Mouse (Mus musculus): ENCODE measurements around the gene Gigyf2. TPM values are rescaled to one million over a fixed set of nuclear protein-coding genes. Genes with fewer than 3 reads are reported as not detected.
"Not testable (repeated sequence)": the region's sequence is repeated elsewhere in the genome, so short reads cannot be mapped to it uniquely, and the experiment has no call there.

The Gigyf2 gene
- total RNA-seq, 2 experiments from 2014 or later: 136 to 137 TPM

GRCm38 (mm10) chr1:87436583-87436982 is 109.8 kb downstream of the Gigyf2 start:
- no peak for DNase-seq (ENCODE audit: low spot score in 2 of 2)

GRCm38 (mm10) chr1:87447183-87448104 is 120.6 kb downstream of the Gigyf2 start:
- DNase-seq (ENCODE audit: low spot score in 2 of 2): peak in 1 of 2 experiments; percentile 71

- DNase-seq (ENCODE audit: low spot score in 2 of 2): no peak
Measured at GRCm38 (mm10) chr1:87449432-87449831, 122.6 kb downstream of the Gigyf2 start.

GRCm38 (mm10) chr1:87456425-87456824 is 129.6 kb downstream of the Gigyf2 start:
- no peak for DNase-seq (ENCODE audit: low spot score in 2 of 2)

- DNase-seq (ENCODE audit: low spot score in 2 of 2): no peak
Measured at GRCm38 (mm10) chr1:87458045-87458444, 131.2 kb downstream of the Gigyf2 start.

GRCm38 (mm10) chr1:87459856-87460255 is 133.1 kb downstream of the Gigyf2 start:
- not testable (repeated sequence) for DNase-seq (ENCODE audit: low spot score in 2 of 2)

GRCm38 (mm10) chr1:87467469-87467868 is 140.7 kb downstream of the Gigyf2 start:
- DNase-seq (ENCODE audit: low spot score in 2 of 2): no peak

GRCm38 (mm10) chr1:87468321-87468720 is 141.5 kb downstream of the Gigyf2 start:
- DNase-seq (ENCODE audit: low spot score in 2 of 2): peak in 1 of 2 experiments; percentile 57

- DNase-seq (ENCODE audit: low spot score in 2 of 2): not testable (repeated sequence)
Measured at GRCm38 (mm10) chr1:87469971-87470370, 143.2 kb downstream of the Gigyf2 start, which contains the start of gene Snorc. Snorc (plus strand) TSS chr1:87470271.

- no peak for DNase-seq (ENCODE audit: low spot score in 2 of 2)
Measured at GRCm38 (mm10) chr1:87471914-87472313, 145.1 kb downstream of the Gigyf2 start.

GRCm38 (mm10) chr1:87472576-87472975 is 145.8 kb downstream of the Gigyf2 start:
- DNase-seq (ENCODE audit: low spot score in 2 of 2): no peak

GRCm38 (mm10) chr1:87475076-87475895 is 148.5 kb downstream of the Gigyf2 start:
- DNase-seq (ENCODE audit: low spot score in 2 of 2): peak; percentile 51 to 66

- DNase-seq (ENCODE audit: low spot score in 2 of 2): no peak
Measured at GRCm38 (mm10) chr1:87482546-87482945, 155.7 kb downstream of the Gigyf2 start.

- DNase-seq (ENCODE audit: low spot score in 2 of 2): peak; percentile 58 to 85
Measured at GRCm38 (mm10) chr1:87486386-87486785, 159.6 kb downstream of the Gigyf2 start.

GRCm38 (mm10) chr1:87492285-87492684 is 165.5 kb downstream of the Gigyf2 start:
- no peak for DNase-seq (ENCODE audit: low spot score in 2 of 2)

- DNase-seq (ENCODE audit: low spot score in 2 of 2): peak in 1 of 2 experiments; percentile 42
Measured at GRCm38 (mm10) chr1:87493542-87493941, 166.7 kb downstream of the Gigyf2 start.

Other genes with a start within 250 kb of the Gigyf2 start
- not detected for gene Alppl2, start 237.1 kb upstream of the Gigyf2 start, total RNA-seq (2021)
- not detected for gene Alpi, start 225.4 kb upstream of the Gigyf2 start, total RNA-seq (2021)
- gene Akp3, start 202.0 kb upstream of the Gigyf2 start, total RNA-seq (2021): not detected
- gene Ecel1, start 170.5 kb upstream of the Gigyf2 start, total RNA-seq (2021): 1 to 10 TPM; 1.9 to 3.2 TPM
- under 1 TPM in 1 of 2 experiments, not detected in 1; 0.15 TPM for gene Prss56, start 143.7 kb upstream of the Gigyf2 start, total RNA-seq (2021)
- not detected for gene Chrnd, start 136.4 kb upstream of the Gigyf2 start, total RNA-seq (2021)
- gene Chrng, start 122.3 kb upstream of the Gigyf2 start, total RNA-seq (2021): not detected
- gene Eif4e2, start 113.1 kb upstream of the Gigyf2 start, total RNA-seq (2021): 10 to 100 TPM; 56.9 to 59.4 TPM
- gene Efhd1, start 62.6 kb upstream of the Gigyf2 start, total RNA-seq (2021): 10 to 100 TPM; 19.1 to 20.0 TPM
- gene Kcnj13, start 67.7 kb downstream of the Gigyf2 start, total RNA-seq (2021): 1 to 10 TPM in 1 of 2 experiments, under 1 TPM in 1; 0.86 to 2.7 TPM
- not detected for gene Snorc, start 143.3 kb downstream of the Gigyf2 start, total RNA-seq (2021)
- gene Neu2, start 182.9 kb downstream of the Gigyf2 start, total RNA-seq (2021): under 1 TPM; 0.43 to 0.69 TPM
- gene Ngef, start 246.9 kb downstream of the Gigyf2 start, total RNA-seq (2021): 100 to 1,000 TPM; 112 to 115 TPM

Data from layer of hippocampus, adult 18-20 months (tissue).